Mouse (Mus musculus): ENCODE measurements around the gene Recql5. TPM values are rescaled to one million over a fixed set of nuclear protein-coding genes. Genes with fewer than 3 reads are reported as not detected.

The Recql5 gene
- total RNA-seq, 2 experiments from 2014 or later: 25.9 to 27.4 TPM

- no peak for DNase-seq (ENCODE audit: low spot score in 2 of 2)
Observed at GRCm38 (mm10) chr11:115901338-115902161, 31.7 kb downstream of the Recql5 start.

- DNase-seq (ENCODE audit: low spot score in 2 of 2): no peak
Observed at GRCm38 (mm10) chr11:115900561-115901337, 32.5 kb downstream of the Recql5 start.

DNA sequence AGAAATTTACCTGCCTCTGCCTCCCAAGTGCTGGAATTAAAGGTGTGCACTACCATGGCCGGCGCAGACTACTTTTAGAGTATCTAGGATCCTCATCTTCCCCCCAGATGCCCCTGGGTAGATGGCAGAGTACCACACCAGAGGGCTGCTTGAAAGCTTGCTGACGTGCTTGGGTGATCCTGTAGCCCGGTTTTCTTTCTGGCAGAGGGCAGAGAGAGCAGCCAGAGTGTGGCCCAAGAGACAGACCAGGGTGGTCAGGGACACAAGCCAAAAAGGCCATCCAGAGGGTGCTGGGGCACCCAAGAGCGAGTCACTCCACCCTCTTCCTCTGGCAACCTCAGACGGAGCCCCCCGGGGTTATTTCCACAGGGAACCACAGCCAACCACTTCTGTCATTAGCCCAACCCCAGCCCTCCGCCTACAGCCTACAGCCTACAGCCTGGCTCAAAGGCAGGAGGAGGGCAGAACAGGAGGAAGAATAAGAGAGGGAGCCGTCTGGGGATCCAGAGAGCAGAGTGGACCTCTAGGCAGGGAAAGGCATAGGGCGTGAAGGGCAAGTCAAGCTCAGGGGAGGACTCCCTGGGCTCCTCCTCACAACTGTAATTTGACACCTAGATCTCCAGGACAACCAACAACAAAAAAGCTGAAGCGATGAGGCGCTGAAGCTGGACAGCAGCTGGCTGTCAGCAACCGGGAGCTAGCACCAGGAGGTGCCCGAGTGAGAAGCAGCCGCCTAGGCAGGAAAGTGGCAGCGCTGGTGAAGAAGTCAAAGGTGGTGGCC, 33.6 kb downstream of the Recql5 start, which contains the start of gene Smim5:
Gene Smim5 (plus strand): TSS at position 481 of the 781 bp plus-strand sequence.
- no peak for DNase-seq (ENCODE audit: low spot score in 2 of 2)

- peak; percentile 32 to 51 for DNase-seq (ENCODE audit: low spot score in 2 of 2)
Observed at GRCm38 (mm10) chr11:115898886-115899285, 34.4 kb downstream of the Recql5 start.

GRCm38 (mm10) chr11:115898446-115898845, 34.8 kb downstream of the Recql5 start:
- DNase-seq (ENCODE audit: low spot score in 2 of 2): no peak

- DNase-seq (ENCODE audit: low spot score in 2 of 2): no peak
Observed at GRCm38 (mm10) chr11:115894755-115895520, 38.3 kb downstream of the Recql5 start.

- DNase-seq (ENCODE audit: low spot score in 2 of 2): no peak
Observed at GRCm38 (mm10) chr11:115893071-115893470, 40.2 kb downstream of the Recql5 start.

DNA sequence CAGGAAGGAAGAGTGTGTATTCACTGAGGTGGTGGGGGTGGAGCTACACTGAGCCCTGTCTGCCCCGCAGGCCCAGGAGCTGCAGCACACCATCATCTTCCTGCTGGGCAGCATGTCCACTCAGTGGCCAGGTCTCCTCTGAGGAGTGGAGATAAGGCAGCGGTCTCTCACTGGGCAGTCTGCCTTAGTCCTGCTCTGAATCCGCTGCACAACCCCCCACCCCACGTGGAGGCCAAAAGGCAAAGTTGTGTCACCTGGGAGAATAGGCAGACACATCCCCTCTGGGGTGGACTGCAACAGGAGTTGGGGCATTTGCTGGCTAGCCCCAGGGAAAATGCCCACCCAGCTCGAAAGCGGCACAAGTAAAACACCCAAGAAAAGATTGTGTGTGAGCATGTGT, 41.1 kb downstream of the Recql5 start:
- no peak for DNase-seq (ENCODE audit: low spot score in 2 of 2)

DNA sequence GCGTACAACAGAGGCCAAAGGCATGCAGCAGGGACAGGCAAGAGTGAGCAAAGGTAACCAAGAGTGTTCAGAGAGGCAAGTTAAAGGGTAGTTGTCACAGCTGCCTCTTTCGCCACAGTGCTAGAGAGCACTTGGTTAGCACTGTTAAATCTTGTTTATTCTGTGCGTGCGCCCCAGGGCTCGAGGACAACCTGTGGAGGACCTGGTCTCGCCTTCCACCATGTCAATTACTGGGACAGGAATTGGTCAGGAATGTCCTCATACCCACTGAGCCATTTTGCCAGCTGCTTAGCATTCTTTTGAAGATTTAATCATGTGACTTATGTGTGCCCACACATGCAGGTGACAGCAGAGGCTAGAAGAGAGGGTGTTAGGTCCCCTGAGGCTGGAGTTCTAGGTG, 44.1 kb downstream of the Recql5 start:
- no peak for DNase-seq (ENCODE audit: low spot score in 2 of 2)

DNA sequence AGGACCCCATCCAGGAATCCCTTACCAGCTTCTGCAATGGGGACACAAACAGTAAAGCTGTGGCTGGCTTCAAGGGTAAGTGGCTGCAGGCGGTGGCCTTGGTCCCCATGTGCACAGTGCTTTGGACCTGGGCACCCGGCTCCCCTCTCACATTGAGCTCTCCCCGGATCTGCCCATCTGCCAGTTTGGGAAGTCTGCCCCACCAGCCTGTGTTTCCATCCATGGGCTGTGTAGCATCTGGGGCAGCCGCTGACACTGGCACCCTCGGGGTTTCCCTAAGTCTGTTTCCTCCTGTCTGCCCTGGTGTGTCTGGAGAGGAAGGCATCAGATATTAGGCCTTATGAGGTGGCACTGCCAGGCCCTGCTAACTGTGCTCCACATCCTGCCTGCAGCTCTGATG, 45.3 kb downstream of the Recql5 start:
- no peak for DNase-seq (ENCODE audit: low spot score in 2 of 2)

DNA sequence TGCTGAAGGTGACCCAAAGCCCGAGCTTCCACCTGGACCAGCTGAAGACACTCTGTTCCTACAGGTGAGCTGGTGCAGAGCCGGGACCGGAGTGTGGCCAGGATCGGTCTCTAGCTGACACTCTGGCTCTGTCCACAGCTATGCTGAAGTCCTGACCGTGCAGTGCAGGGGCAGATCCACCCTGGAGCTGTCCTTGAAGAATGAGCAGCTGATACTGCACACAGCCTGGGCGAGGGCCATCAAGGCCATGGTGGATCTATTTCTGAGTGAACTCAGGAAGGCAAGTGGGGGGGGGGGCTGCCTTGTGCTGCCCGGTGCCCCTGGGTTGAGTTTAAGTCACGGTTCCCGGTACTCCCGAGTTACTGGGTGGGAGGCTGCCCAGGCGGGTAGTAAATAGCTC, 46.8 kb downstream of the Recql5 start:
- no peak for DNase-seq (ENCODE audit: low spot score in 2 of 2)

DNA sequence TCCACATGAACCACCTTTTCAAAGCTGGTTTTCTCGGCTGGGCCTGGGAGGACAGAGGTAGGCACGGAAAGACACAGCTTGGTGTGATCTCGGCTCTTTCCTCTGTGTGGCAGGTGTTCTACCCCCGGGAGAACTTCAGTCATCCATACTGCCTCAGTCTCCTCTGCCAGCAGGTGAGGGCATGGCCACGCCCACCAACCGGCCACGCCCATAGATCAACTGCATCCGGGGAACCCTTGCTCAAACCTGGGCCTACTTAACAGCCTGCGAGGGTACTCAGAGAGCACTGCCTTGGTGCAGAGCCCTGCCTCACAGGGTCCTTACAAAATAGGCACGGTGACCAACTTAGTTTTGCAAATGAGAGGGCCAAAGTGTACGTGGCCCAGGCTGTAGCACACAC, 48.0 kb downstream of the Recql5 start:
- no peak for DNase-seq (ENCODE audit: low spot score in 2 of 2)

GRCm38 (mm10) chr11:115884361-115884760, 48.9 kb downstream of the Recql5 start:
- DNase-seq (ENCODE audit: low spot score in 2 of 2): no peak

GRCm38 (mm10) chr11:115883251-115883650, 50.0 kb downstream of the Recql5 start:
- DNase-seq (ENCODE audit: low spot score in 2 of 2): no peak

DNA sequence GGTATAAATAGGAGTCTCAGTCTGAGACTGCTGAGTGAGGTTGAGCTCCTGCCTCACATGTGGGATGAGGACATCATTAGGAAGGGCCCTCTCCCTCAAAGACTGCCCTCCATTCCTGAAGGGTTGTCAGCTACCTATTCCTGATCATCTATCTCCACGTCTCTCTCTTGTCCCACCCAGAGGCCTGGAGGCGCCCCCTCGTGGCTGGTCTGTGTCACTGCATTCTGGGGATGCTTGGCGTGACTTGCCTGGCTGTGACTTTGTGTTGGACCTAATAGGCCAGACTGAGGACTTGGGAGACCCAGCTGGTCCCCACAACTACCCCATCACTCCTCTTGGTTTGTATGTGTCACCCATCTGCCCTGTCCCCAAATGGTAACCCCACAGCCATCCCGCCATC, 52.3 kb downstream of the Recql5 start:
- no peak for DNase-seq (ENCODE audit: low spot score in 2 of 2)

DNA sequence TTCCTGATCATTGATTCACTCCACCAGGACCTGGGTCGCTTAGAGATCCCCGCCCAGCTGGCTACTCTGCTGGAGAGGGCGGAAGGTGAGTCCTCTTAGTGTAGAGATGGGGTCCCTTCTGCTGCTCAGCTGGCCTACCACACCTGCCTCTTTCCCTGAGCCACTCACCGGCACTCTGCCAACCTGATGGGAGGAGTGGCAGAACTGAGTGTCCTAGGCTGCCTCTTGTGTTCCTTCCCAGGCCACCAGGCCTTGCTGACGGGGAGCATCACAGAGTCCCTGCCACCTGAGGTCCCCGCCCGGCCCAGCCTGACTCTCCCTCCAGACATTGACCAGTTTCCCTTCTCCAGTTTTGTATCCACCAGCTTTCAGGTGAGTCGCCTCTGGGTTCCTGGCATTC, 55.2 kb downstream of the Recql5 start:
- no peak for DNase-seq (ENCODE audit: low spot score in 2 of 2)

GRCm38 (mm10) chr11:115877174-115877755, 56.0 kb downstream of the Recql5 start:
- DNase-seq (ENCODE audit: low spot score in 2 of 2): no peak

GRCm38 (mm10) chr11:115876438-115876837, 56.8 kb downstream of the Recql5 start:
- no peak for DNase-seq (ENCODE audit: low spot score in 2 of 2)

- DNase-seq (ENCODE audit: low spot score in 2 of 2): no peak
Observed at GRCm38 (mm10) chr11:115875935-115876334, 57.3 kb downstream of the Recql5 start.

- no peak for DNase-seq (ENCODE audit: low spot score in 2 of 2)
Observed at GRCm38 (mm10) chr11:115872437-115872836, 60.8 kb downstream of the Recql5 start.

Measured in left cerebral cortex, adult 18-20 months (tissue).